Mouse (Mus musculus): ENCODE measurements around the gene Mrps18c.

Mrps18c gene

GRCm38 (mm10) chr5:100828701-100829100 lies 30.3 kb downstream of the Mrps18c start:
- DNase-seq, result no peak

DNA sequence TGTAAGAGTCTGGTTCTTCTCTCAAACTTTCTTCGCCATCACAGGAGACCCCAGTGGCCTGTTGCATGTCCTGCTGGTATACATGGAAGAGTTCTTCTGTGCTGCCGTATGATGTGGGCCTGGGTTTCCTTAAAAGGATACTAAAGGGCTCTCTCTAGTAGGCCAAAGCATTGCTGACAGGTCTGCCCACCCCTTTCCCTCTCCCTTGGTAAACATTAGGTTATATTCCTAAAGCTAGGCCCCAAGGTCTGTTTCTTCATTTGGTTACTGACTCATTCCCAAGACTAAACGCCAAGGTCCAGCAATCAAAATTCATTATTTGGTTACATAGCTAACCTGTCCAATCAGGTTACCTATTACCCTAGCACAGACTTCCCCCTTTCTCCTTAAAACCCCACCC lies 34.3 kb downstream of the Mrps18c start:
- no peak for DNase-seq

GRCm38 (mm10) chr5:100833841-100834240 lies 35.4 kb downstream of the Mrps18c start:
- no peak for DNase-seq

DNA sequence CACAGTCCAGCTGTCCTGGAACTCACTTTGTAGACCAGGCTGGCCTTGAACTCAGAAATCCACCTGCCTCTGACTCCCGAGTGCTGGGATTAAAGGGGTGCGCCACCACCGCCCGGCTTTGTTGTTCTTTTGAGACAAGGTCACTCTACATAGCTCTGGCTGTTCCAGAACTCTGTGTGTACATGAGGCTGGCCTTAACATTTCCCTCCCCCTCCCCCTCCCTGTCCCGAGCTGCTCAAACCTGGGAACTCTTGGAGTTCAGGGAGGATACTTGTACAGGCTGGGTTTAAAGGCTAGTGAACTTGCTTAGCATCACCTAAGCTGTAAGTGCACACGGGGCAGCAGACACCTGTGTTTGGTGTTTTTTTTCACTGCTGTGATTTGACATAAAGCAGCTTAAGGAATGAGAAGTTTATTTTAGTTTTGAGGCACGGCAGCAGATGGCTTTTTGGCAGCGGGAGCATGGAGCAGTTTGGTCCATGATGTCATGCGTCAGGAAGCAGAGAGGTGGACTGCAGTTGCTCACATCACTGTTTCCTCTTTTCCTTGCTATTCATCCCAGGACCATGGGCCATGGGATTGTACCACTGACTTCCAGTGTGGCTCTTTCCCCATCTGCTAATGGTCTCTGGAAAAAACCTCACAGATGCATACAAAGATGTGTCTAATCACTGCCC lies 37.6 kb downstream of the Mrps18c start:
- no peak for DNase-seq

- DNase-seq, result no peak
Measured at GRCm38 (mm10) chr5:100837907-100838306, 39.5 kb downstream of the Mrps18c start.

DNA sequence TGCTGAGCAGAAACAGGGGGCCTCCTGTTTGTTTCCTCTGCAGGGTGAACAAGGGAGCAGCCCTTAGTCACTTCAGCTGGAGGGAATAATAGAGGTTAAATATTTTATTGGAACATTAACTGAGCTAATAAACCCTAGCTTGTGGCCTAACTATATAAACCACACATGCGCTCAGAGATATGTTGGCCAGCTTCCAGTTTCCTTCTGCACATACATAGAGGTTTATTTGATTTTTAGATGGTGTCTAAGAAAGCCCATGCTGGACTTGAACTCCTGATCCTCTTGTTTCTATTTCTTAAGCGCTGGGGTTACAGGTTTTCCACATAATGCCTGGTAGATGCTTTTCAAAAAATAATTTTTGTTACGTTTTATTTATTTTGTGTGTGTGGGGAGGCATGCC lies 46.1 kb downstream of the Mrps18c start:
- no peak for DNase-seq

GRCm38 (mm10) chr5:100845485-100845847 lies 47.0 kb downstream of the Mrps18c start, which contains the start of gene Gpat3:
Gene Gpat3 (plus strand): TSS chr5:100845713.
- no peak for DNase-seq

GRCm38 (mm10) chr5:100845848-100846598 lies 47.6 kb downstream of the Mrps18c start:
- peak; percentile 71 for DNase-seq

- DNase-seq, result no peak
Measured at GRCm38 (mm10) chr5:100846599-100846920, 48.1 kb downstream of the Mrps18c start.

DNA sequence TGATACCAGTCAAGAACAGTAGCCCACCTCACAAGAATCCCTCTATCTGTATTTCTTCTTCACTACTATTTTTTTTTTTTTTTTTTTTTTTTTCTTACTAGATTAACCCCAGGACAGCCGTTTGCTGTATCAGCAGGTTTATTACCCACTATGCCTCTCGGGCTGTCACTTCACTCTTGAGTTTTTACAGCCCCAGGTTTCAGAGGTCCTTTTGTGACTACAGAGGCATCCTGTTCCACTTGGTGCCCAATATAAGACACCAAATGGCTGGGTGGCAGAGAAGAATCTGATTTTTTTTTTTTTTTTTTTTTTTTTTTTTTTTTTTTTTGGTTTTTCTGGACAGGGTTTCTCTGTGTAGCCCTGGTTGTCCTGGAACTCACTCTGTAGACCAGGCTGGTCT lies 48.7 kb downstream of the Mrps18c start:
- DNase-seq, result no peak

DNA sequence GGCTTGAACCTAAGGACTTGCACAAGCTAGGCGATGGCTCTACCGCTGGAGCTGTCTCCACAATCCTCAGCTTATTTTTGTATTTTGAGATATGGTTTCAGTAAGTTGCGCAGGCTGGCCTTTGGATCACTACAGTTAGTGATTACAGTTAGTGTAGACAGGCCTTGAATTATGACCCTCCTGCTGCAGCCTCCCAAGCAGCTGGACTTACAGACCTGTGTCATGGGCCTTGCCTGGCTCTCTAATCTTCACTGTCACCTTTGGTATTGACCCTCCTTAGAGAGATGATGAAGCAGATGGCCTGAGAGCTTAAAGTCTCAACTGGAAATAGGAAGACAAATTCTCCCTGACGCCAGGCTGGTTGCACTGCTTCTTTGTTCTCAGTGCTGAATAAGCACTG lies 55.5 kb downstream of the Mrps18c start:
- no peak for DNase-seq

Measured in thymus, postnatal 4 days (tissue).